14 mouse cellular contexts compared by ENCODE assay signal in the genomic region with DNA sequence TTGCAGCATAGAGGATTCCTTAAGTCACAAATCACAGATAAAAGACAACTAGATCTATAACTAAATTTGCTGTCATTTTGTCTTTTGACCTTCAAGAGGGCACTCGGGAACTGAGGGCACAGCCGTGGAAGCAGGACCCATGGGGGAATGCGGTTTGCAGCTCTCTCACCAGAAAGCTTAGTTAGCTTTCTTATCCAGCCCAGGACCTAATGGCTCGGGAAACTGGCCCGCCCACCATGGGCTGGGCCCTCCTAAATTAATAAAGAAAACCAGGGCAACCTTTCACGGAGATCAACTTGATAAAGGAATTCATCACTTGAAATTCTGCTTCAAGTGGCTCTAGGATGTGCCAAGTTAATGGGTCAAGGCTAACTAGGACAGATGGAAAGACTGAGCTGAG.
DNase-seq lines count a peak whose midpoint lies in the region; ATAC-seq and TF ChIP-seq lines count a peak whose summit lies in the region.
"Had no signal": no experiment of that assay in that cellular context is flagged by ENCODE, and none has a peak within 500 bp of the region (broad histone marks: within the 10 kb centered on the region; RNA-seq: fewer than 3 reads in every experiment).

No protein-coding gene starts in this region.

- H3K9me3 ChIP-seq in lung, embryonic 16.5 days (ENCODE audit: control insufficient read depth, low read length), result no peaks in the 10 kb centered on the region
- H3K9me3 ChIP-seq in intestine, postnatal 0 days (ENCODE audit: control insufficient read depth), result no peaks in the 10 kb centered on the region
- no peaks in the 10 kb centered on the region for H3K9me3 ChIP-seq in stomach, postnatal 0 days (ENCODE audit: control insufficient read depth, low read length)
- H3K9me3 ChIP-seq: liver, embryonic 12.5 days had no signal

- H3K4me3 ChIP-seq in kidney, adult 2 months (ENCODE audit: insufficient read depth, low read depth, low read length), result no peak overlapping the region
- no peak overlapping the region for H3K4me3 ChIP-seq in lung, embryonic 16.5 days (ENCODE audit: low read length)
- H3K4me3 ChIP-seq in intestine, postnatal 0 days (ENCODE audit: low read depth, low read length), result peak overlapping the region; percentile 11; the same call in 1 of the 2 replicates
- H3K4me3 ChIP-seq in stomach, postnatal 0 days (ENCODE audit: low read depth, low read length), result no peak overlapping the region
- H3K4me3 ChIP-seq: liver, embryonic 12.5 days; megakaryocyte, embryonic 14.5 days had no signal

- no peaks in the 10 kb centered on the region for H3K27me3 ChIP-seq in kidney, adult 2 months (replicated peaks; ENCODE audit: control insufficient read depth, insufficient read depth, low read length)
- no peaks in the 10 kb centered on the region for H3K27me3 ChIP-seq in lung, embryonic 16.5 days (ENCODE audit: control insufficient read depth, insufficient read depth, low read depth, low read length)
- H3K27me3 ChIP-seq in intestine, postnatal 0 days (replicated peaks; ENCODE audit: control insufficient read depth, insufficient read depth, low read length), result no peaks in the 10 kb centered on the region
- no peaks in the 10 kb centered on the region for H3K27me3 ChIP-seq in stomach, postnatal 0 days (ENCODE audit: control insufficient read depth, insufficient read depth, low read length)
- H3K27me3 ChIP-seq: liver, embryonic 12.5 days had no signal

- WGBS in kidney, adult 2 months, result 45% methylated on average over 6 of the region's 6 CpGs
- 62% methylated on average over 6 of the region's 6 CpGs for WGBS in lung, embryonic 16.5 days
- 55% methylated on average over 6 of the region's 6 CpGs for WGBS in intestine, postnatal 0 days
- 62% methylated on average over 6 of the region's 6 CpGs for WGBS in stomach, postnatal 0 days

- peak; percentile 4; the same call in 1 of the 2 replicates for ATAC-seq in lung, embryonic 16.5 days (ENCODE audit: low read depth)
- ATAC-seq in intestine, postnatal 0 days, result peak; percentile 26
- ATAC-seq in stomach, postnatal 0 days (ENCODE audit: low FRiP score, low TSS enrichment), result peak; percentile 34
- ATAC-seq: CD4-positive, CD25-positive, alpha-beta regulatory T cell, adult 4 months; liver, embryonic 12.5 days had no signal

- TF ChIP-seq EP300 in stomach, postnatal 0 days (optimal IDR thresholded peaks at IDR 0.05), result no peak

- TF ChIP-seq CTCF in kidney, adult 2 months (conservative IDR thresholded peaks at IDR 0.05; ENCODE audit: insufficient read depth, insufficient read length, low read depth, low read length), result no peak
- no peak for TF ChIP-seq CTCF in intestine, postnatal 0 days (IDR thresholded peaks at IDR 0.05; ENCODE audit: low read depth)
- no peak for TF ChIP-seq CTCF in stomach, postnatal 0 days (IDR thresholded peaks at IDR 0.05; ENCODE audit: low read depth)

- H3K4me1 ChIP-seq in kidney, adult 2 months (ENCODE audit: control insufficient read depth, insufficient read depth, low read length), result peaks cover 15% of the 10 kb centered on the region; the same call in 1 of the 2 replicates
- peaks cover 26% of the 10 kb centered on the region for H3K4me1 ChIP-seq in lung, embryonic 16.5 days (replicated peaks; ENCODE audit: control insufficient read depth, insufficient read depth, low read length)
- H3K4me1 ChIP-seq in intestine, postnatal 0 days (replicated peaks; ENCODE audit: control insufficient read depth, insufficient read depth, low read length), result peaks cover 4% of the 10 kb centered on the region; the same call in 1 of the 2 replicates
- no peaks in the 10 kb centered on the region for H3K4me1 ChIP-seq in stomach, postnatal 0 days (replicated peaks; ENCODE audit: control insufficient read depth, insufficient read depth)
- H3K4me1 ChIP-seq: liver, embryonic 12.5 days; megakaryocyte, embryonic 14.5 days had no signal

- H3K9ac ChIP-seq in lung, embryonic 16.5 days (ENCODE audit: low read length), result no peak overlapping the region
- no peak overlapping the region for H3K9ac ChIP-seq in intestine, postnatal 0 days (ENCODE audit: low read depth, low read length)
- no peak overlapping the region for H3K9ac ChIP-seq in stomach, postnatal 0 days (ENCODE audit: low read length)
- H3K9ac ChIP-seq: hindbrain, embryonic 14.5 days; liver, embryonic 12.5 days had no signal

- TF ChIP-seq POLR2A in kidney, adult 2 months (IDR thresholded peaks at IDR 0.05; ENCODE audit: low read depth, low read length), result no peak

- H3K4me2 ChIP-seq in lung, embryonic 16.5 days (ENCODE audit: low read depth, low read length), result no peak overlapping the region
- H3K4me2 ChIP-seq in intestine, postnatal 0 days (replicated peaks; ENCODE audit: low read depth), result peak overlapping the region; percentile 51
- peak overlapping the region; percentile 18; the same call in 1 of the 2 replicates for H3K4me2 ChIP-seq in stomach, postnatal 0 days (replicated peaks; ENCODE audit: low read depth)
- H3K4me2 ChIP-seq: hindbrain, embryonic 14.5 days; liver, embryonic 12.5 days had no signal

- H3K36me3 ChIP-seq in kidney, adult 2 months (ENCODE audit: control insufficient read depth, insufficient read depth, low read length), result no peaks in the 10 kb centered on the region
- H3K36me3 ChIP-seq in lung, embryonic 16.5 days (ENCODE audit: control insufficient read depth, insufficient read depth, low read length), result no peaks in the 10 kb centered on the region
- H3K36me3 ChIP-seq in intestine, postnatal 0 days (ENCODE audit: control insufficient read depth, insufficient read depth), result no peaks in the 10 kb centered on the region
- H3K36me3 ChIP-seq in stomach, postnatal 0 days (ENCODE audit: control insufficient read depth, insufficient read depth, low read length), result no peaks in the 10 kb centered on the region
- H3K36me3 ChIP-seq: liver, embryonic 12.5 days had no signal

- peak overlapping the region; percentile 92 for H3K27ac ChIP-seq in kidney, adult 2 months (ENCODE audit: insufficient read depth, low read depth, low read length)
- peak overlapping the region; percentile 56 for H3K27ac ChIP-seq in lung, embryonic 16.5 days (ENCODE audit: low read length)
- peak overlapping the region; percentile 57 for H3K27ac ChIP-seq in intestine, postnatal 0 days (ENCODE audit: low read depth, low read length)
- H3K27ac ChIP-seq in stomach, postnatal 0 days (replicated peaks), result peak overlapping the region; percentile 90
- H3K27ac ChIP-seq: hindbrain, embryonic 14.5 days; liver, embryonic 12.5 days had no signal

- no peak for DNase-seq in kidney, adult 2 months
- DNase-seq in kidney, postnatal 4 days, result no peak
- DNase-seq in lung, postnatal 10 days, result no peak
- peak; percentile 50 for DNase-seq in stomach, postnatal 0 days (ENCODE audit: low spot score)
- no peak for DNase-seq in right cerebral cortex, postnatal 36 days (ENCODE audit: low spot score in 2 of 2)
- DNase-seq: cerebellum, adult 18-20 months; spleen, adult 18-20 months; thymus, adult 18-20 months had no signal
